ENCODE assay signal across 8 mouse cellular contexts in genomic region chr16:11908461-11909014, GRCm38 (mm10). TPM values are rescaled to one million over a fixed set of nuclear protein-coding genes. Genes with fewer than 3 reads are reported as not detected.
DNase-seq lines count a peak whose midpoint lies in the region; ATAC-seq and TF ChIP-seq lines count a peak whose summit lies in the region.

No protein-coding gene starts in this region.

- no peaks in the 10 kb centered on the region for H3K36me3 ChIP-seq in liver, adult 2 months (ENCODE audit: control insufficient read depth, insufficient read depth, low read length)
- H3K36me3 ChIP-seq in forebrain, embryonic 12.5 days (replicated peaks) = no peaks in the 10 kb centered on the region
- H3K36me3 ChIP-seq in limb, embryonic 10.5 days = no peaks in the 10 kb centered on the region
- no peaks in the 10 kb centered on the region for H3K36me3 ChIP-seq in neural tube, embryonic 15.5 days

- peak overlapping the region; percentile 95 for H3K27ac ChIP-seq in liver, adult 2 months (replicated peaks; ENCODE audit: insufficient read depth, low read depth, low read length)
- H3K27ac ChIP-seq in forebrain, embryonic 12.5 days = peak overlapping the region; percentile 67; the same call in 1 of the 2 replicates
- peak overlapping the region; percentile 91 for H3K27ac ChIP-seq in limb, embryonic 10.5 days
- peak overlapping the region; percentile 83 for H3K27ac ChIP-seq in neural tube, embryonic 15.5 days (replicated peaks)

- no peaks in the 10 kb centered on the region for H3K9me3 ChIP-seq in forebrain, embryonic 12.5 days
- no peaks in the 10 kb centered on the region for H3K9me3 ChIP-seq in limb, embryonic 10.5 days (replicated peaks)
- H3K9me3 ChIP-seq in neural tube, embryonic 15.5 days (replicated peaks) = no peaks in the 10 kb centered on the region

- ATAC-seq in forebrain, embryonic 12.5 days (ENCODE audit: low FRiP score) = peak; percentile 66
- ATAC-seq in neural tube, embryonic 15.5 days (ENCODE audit: low FRiP score) = peak; percentile 76

- H3K4me1 ChIP-seq in liver, adult 2 months (ENCODE audit: control insufficient read depth, insufficient read depth, low read length) = peaks cover 15% of the 10 kb centered on the region
- peaks cover 10% of the 10 kb centered on the region for H3K4me1 ChIP-seq in forebrain, embryonic 12.5 days
- H3K4me1 ChIP-seq in limb, embryonic 10.5 days = peaks cover 12% of the 10 kb centered on the region
- peaks cover 11% of the 10 kb centered on the region for H3K4me1 ChIP-seq in neural tube, embryonic 15.5 days

- H3K4me2 ChIP-seq in forebrain, embryonic 12.5 days = peak overlapping the region; percentile 63
- H3K4me2 ChIP-seq in neural tube, embryonic 15.5 days = peak overlapping the region; percentile 59

- peak overlapping the region; percentile 72 for H3K4me3 ChIP-seq in liver, adult 2 months (ENCODE audit: insufficient read depth, low read depth, low read length)
- peak overlapping the region; percentile 57 for H3K4me3 ChIP-seq in forebrain, embryonic 12.5 days (replicated peaks)
- peak overlapping the region; percentile 69 for H3K4me3 ChIP-seq in limb, embryonic 10.5 days
- peak overlapping the region; percentile 53 for H3K4me3 ChIP-seq in neural tube, embryonic 15.5 days (replicated peaks)

- WGBS in liver, adult 2 months = 4% methylated on average over 11 of the region's 11 CpGs
- WGBS in forebrain, embryonic 12.5 days = 29% methylated on average over 11 of the region's 11 CpGs
- WGBS in limb, embryonic 10.5 days = 24% methylated on average over 11 of the region's 11 CpGs
- 27% methylated on average over 11 of the region's 11 CpGs for WGBS in neural tube, embryonic 15.5 days

- no peak for TF ChIP-seq POLR2A in liver, adult 2 months (IDR thresholded peaks at IDR 0.05; ENCODE audit: extremely low read depth, insufficient read depth, low read length)

- DNase-seq in liver, adult 2 months (ENCODE audit: extremely low read depth, low read depth, low spot score) = peak; percentile 72
- DNase-seq in liver = no peak
- DNase-seq in cerebellum, adult 18-20 months = peak; percentile 58 to 60
- no peak for DNase-seq in limb, embryonic 10.5 days (ENCODE audit: low spot score)
- no peak for DNase-seq in urinary bladder, adult 18-20 months (ENCODE audit: low spot score in 2 of 2)
- DNase-seq in layer of hippocampus, postnatal 25 days (ENCODE audit: extremely low spot score in 1 of 2, low spot score in 1 of 2) = no peak

- no peaks in the 10 kb centered on the region for H3K27me3 ChIP-seq in liver, adult 2 months (ENCODE audit: control insufficient read depth, insufficient read depth, low read length)
- H3K27me3 ChIP-seq in forebrain, embryonic 12.5 days = no peaks in the 10 kb centered on the region
- no peaks in the 10 kb centered on the region for H3K27me3 ChIP-seq in limb, embryonic 10.5 days (ENCODE audit: low read depth, poor library complexity, severe bottlenecking)
- H3K27me3 ChIP-seq in neural tube, embryonic 15.5 days (replicated peaks) = no peaks in the 10 kb centered on the region

- H3K9ac ChIP-seq in liver, adult 2 months (ENCODE audit: low read depth, low read length) = peak overlapping the region; percentile 74
- peak overlapping the region; percentile 66 for H3K9ac ChIP-seq in forebrain, embryonic 12.5 days
- H3K9ac ChIP-seq in neural tube, embryonic 15.5 days (replicated peaks) = peak overlapping the region; percentile 64

- TF ChIP-seq CTCF in liver, adult 2 months (IDR thresholded peaks at IDR 0.05; ENCODE audit: low read depth, low read length) = no peak

- H3K79me2 ChIP-seq in liver, adult 2 months (ENCODE audit: control insufficient read depth, insufficient read depth, low read length) = peaks cover 13% of the 10 kb centered on the region

RNA-seq across cellular contexts. Expression of gene Cpped1, which starts 0.7 kb away (rescaled TPM):
- 29.9 and 36.0 TPM in 2 replicates for total RNA-seq in liver, adult 2 months (2014; rRNA removed)
- polyA plus RNA-seq in liver, adult 2 months (2012; rRNA removed) = 32.2 and 35.9 TPM in 2 replicates
- polyA plus RNA-seq in forebrain, embryonic 12.5 days (2016; fragmentation: Nextera tagmentation; extraction: Ambion mirVana) = 13.7 and 14.0 TPM in 2 replicates
- 12.2 and 13.9 TPM in 2 replicates for polyA plus RNA-seq in limb, embryonic 10.5 days (2016; fragmentation: Nextera tagmentation; extraction: Ambion mirVana)
- 12.8 and 16.7 TPM in 2 replicates for polyA plus RNA-seq in neural tube, embryonic 15.5 days (2015; fragmentation: Nextera tagmentation; extraction: Ambion mirVana)
- total RNA-seq in layer of hippocampus, postnatal 25 days (2021) = 10 to 100 TPM; 30.5 to 34.1 TPM

Comparison
In these comparisons a context has a peak if more than half of its experiments do, and no peak if none do; other contexts are left out.
1. DNase-seq: peak in liver, adult 2 months (single experiment) and cerebellum, adult 18-20 months (2 of 2); none in liver (single experiment), limb, embryonic 10.5 days (single experiment), urinary bladder, adult 18-20 months (0 of 2) and layer of hippocampus, postnatal 25 days (0 of 2).
2. Peak in every context shown above with its lines, with median percentiles within 50 percentile points of each other: H3K27ac ChIP-seq, H3K4me3 ChIP-seq and H3K9ac ChIP-seq.